Mouse (Mus musculus) kidney, adult 9 months (tissue): ENCODE results near the gene Mgat5.

Experiments
- DNase-seq: peaks from one replicate; pipeline ENCODE4 v3.0.0; 2022

Mgat5 gene

DNA sequence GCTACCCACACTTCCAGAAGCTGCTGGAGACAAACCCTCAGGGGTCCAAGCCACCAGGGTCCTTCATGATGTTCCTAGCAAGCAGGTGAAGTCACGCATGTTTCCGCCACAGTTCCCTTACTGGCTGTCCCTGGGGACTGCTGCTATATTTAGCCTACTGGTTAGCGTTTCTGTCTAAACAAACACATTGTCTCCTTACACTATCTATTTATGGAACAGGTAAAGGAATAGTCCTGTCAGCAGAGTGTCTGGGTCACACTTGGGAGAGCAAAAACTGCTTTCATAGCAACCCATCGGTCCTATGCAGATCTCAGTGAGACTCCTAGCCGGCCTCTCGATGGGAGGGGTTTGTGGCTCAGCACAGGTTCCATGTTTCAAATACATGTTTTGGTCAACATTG lies 306.5 kb downstream of the Mgat5 start:
- no peak for DNase-seq

DNA sequence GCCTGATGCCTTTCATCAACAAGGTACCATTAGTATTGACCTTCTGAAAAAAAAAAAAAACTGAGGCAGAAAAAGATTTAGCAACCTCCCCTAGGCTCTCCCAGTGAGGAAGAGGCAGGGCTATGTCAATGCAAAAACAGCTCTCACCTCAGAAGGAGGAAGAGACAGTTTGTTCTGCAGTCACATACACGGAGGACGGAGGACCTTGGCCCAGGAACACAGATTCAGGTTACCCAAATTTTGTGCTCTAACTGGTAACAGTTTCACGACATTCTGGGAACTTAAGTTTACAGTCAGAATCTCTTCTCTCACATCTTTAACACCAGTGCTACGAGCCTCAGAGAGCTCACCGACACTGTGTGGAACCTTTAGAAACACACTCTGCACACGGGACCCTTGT lies 307.9 kb downstream of the Mgat5 start:
- no peak for DNase-seq

DNA sequence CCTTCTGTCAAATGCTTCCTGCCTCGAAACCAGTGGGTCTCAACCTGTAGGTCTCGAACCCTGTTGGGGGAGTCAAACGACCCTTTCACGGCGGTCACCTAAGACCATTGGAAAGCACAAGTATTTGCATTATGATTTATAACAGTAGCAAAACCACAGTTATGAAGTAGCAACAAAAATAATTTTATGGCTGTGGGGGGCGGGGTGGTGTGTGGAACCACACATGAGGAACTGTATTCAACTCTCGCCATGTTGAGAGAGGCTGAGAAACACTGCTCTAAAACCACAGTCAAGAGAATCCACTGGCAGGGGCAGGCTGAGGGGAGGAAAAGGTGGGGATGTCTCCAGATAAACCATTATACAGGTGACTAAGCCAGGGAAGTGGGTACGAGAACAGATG lies 308.3 kb downstream of the Mgat5 start:
- no peak for DNase-seq

DNA sequence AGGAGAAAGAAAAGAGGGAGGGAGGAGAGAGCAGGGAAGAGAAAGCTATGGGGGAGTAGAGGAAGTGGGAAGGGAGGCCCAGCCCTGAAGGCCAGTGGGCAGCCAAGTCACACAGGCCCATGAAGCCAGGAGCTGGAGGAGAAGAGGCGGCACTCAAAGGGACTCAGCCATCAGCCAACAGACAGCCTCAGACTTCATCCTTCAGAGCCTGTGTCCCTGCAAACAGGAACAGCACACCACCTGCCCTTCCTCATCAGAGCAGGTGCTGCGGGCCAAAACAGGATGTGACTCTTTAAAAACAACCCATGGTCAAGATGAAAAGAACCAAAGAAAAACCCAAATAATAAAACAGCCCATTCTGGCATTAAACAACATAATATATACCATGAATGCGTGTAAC lies 308.8 kb downstream of the Mgat5 start:
- DNase-seq, result no peak

DNA sequence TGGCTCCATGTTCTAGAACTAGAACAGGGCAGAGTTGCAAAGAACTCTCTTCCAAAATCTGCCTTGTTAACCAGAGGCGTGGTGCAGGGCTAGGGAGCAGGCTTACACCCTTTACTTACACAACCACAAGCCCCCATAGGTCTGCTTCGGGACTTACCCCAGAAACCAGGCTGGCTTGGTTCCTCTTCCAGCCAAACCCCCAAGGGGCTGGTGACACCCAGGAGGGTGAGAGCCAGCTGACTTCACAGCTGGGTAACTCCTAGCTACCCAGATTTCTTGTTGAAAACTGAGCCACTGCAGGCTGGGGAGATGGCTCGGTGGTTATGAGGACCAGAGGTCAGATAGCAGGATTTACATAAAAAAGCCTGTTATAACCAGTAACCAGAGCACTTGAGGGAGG lies 309.7 kb downstream of the Mgat5 start:
- no peak for DNase-seq

DNA sequence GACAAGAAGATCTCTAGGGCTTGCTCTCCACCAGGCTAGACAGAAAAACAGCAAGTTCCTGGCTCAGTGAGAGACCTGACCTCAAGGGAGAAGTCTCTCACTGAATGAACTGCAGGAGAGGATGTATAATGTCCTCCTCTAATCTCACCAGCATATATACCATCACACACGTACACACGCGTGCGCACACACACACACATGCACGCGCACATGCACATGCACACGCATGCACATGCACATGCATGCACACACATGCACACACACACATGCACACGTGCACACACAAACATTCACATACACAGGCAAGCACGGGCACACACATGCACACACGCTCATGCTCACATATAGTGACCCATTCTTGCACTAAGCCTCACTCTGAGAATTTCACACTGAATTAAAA lies 310.1 kb downstream of the Mgat5 start:
- DNase-seq, result no peak

DNA sequence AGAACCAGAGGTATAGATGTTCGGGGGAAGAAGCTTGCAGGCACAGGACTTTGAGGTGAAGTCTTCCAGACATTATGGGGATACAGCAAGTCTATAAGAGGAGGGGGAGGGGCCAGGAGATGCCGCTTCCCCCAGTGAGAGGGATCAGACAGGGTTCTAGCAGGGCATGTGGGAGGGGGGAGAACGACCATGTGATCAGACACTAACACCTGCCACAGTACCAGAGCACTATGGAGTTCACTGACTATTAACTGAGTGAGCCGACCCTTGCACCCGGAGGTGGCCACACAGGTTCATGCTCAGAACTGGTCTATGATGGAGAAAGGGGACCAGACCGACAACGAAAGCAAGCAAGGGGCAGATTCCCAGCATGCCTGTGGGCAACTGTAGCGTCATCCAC lies 318.5 kb downstream of the Mgat5 start:
- peak; percentile 12 for DNase-seq

DNA sequence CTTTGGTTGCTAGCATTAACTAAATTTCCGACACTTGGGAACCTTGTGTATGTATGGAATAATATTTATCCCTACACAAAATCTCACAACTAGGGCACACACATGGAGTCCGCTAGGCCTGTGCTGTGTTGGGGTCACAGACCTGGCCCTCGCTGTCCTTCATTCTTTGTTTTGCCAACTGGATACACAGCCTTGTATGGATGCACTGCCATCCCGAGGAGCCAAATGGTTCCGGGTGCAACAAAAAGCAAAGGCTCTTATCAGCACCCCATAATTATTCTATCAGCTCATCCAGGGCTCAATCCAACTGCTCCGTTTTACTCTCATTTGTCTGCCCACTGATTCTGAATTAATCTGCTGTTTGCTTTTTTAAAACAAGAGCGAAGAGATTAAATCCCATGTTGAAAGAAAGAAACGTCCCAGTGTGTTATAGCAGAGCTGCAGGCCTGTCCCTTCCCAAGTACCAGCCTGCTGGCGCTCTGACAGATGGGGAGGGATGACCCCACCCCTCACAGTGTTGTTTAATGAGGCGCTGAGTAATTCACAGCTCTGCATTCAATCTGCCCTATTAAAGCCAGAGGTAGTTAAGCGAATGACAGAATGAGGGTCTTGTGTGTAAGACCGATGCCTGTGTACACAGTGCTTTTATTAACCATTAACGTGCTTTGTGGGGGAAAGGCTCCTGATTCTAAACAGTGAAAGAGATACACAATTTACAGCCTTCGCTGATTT lies 326.2 kb downstream of the Mgat5 start:
- no peak for DNase-seq

DNA sequence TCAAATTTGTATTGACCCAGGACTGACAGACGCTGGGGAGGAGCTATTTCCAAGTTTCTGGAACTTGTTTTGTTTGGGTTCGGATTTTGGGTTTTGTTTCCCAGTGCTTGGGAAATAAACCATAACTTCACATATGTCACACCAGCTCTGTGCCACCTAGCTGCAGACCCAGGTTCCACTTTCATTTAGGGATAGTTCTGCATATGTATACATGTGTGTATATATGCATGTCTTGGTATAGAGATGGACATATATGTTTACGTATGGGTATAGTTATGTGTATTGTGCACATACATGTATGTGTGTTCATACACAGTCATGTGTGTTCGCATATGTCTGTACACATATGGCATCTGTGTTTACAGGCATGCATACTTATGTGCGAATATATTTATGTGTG lies 326.9 kb downstream of the Mgat5 start:
- no peak for DNase-seq

DNA sequence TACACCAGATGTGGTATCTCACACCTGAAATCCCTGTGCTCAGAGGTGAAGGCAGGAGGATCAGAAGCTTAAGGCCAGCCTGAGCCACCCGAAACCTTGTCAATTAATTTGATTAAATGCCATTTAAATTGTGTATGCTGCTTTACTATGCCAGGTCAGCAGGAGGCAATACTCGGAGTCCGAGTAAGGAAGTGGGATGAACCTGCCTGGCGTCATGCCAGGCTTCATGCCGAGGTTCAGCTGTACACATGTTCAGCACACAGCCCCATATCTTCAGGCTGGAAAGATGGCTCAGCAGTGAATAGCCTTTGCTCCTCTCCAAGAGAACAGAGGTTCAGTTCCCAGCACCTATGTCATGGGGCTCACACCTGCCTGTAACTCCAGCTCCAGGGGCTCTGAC lies 331.6 kb downstream of the Mgat5 start:
- DNase-seq, result no peak

DNA sequence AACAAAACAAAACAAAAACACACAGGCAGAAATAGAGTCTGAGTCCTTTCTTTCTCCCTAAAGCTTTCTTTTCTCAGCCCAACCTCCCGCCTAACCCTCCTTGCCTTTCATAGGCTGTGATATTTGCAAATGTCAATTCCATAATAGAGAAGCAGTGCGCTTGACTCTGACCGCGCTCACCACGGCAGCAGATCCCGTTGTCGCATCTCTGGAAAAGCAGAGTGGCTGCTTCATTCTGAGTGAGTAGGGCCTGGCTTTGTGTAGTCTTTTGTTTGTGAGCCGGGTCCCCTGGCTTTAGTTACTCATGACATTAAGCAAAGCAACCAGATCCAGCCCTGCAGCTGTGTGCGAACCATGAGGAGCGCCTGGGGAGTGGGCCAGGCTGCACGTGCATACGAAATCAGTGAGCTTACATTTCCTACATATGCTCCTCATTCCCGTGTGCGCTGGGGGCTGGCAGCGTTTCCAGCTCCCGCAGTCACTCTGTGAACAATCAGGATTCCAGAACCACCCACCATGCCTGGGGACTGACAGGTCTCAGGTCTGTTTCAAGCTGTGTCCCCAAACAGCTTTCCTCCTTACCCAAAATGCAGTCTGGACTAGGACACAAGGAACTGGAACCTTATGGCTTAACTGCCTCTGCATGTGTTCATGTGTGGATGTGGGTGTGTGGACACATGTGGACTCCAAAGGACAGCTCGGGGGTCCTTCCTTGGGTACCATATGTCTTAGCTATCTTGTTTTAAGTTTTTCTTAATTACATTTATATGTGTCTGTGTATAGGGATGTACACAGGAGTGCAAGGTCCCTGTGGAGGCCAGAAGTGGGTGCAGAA lies 332.6 kb downstream of the Mgat5 start:
- no peak for DNase-seq
